Mouse (Mus musculus): ENCODE data around the gene Zfp827. TPM values are rescaled to one million over a fixed set of nuclear protein-coding genes. Genes with fewer than 3 reads are reported as not detected.

The Zfp827 gene
- polyA plus RNA-seq, 1 experiment from 2014 or later, result 5.2 TPM

DNA sequence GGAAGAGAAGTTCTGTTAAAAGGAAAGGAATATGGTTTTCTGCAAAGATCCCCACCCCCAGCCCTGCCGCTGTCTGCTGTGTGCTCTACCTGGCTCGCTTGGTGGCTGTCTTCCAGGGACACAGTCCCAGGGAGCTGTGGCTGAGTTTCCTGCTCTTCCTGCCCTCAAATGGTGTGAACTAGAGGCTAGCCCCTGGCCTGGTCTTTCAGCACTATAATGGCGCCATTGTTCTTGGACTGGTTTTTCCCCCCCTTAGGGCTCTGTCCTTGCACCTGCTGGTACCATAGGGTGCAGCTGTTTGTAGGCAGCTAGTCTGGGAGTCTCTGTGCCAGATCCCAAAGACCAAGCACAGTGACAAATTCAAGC lies 50.9 kb downstream of the Zfp827 start:
- peaks cover 16% of the 10 kb centered on the region; the same call in 1 of the 2 replicates for H3K4me1 ChIP-seq (ENCODE audit: control insufficient read depth, insufficient read depth, low read length)
- no peak overlapping the region for H3K4me3 ChIP-seq (ENCODE audit: low read length)
- H3K27me3 ChIP-seq (replicated peaks; ENCODE audit: control insufficient read depth, insufficient read depth, low read length), result no peaks in the 10 kb centered on the region
- WGBS, result 58% methylated on average over 3 of the region's 3 CpGs
- ATAC-seq, result peak; percentile 24; the same call in 1 of the 2 replicates
- H3K4me2 ChIP-seq (ENCODE audit: low read depth, low read length), result no peak overlapping the region
- H3K27ac ChIP-seq (ENCODE audit: low read length), result peak overlapping the region; percentile 32
- no peaks in the 10 kb centered on the region; the same call in 1 of the 2 replicates for H3K36me3 ChIP-seq (ENCODE audit: control insufficient read depth, insufficient read depth, low read length)
- no peak overlapping the region for H3K9ac ChIP-seq (ENCODE audit: low read depth, low read length)
- H3K9me3 ChIP-seq (ENCODE audit: control insufficient read depth, low read length), result no peaks in the 10 kb centered on the region

DNA sequence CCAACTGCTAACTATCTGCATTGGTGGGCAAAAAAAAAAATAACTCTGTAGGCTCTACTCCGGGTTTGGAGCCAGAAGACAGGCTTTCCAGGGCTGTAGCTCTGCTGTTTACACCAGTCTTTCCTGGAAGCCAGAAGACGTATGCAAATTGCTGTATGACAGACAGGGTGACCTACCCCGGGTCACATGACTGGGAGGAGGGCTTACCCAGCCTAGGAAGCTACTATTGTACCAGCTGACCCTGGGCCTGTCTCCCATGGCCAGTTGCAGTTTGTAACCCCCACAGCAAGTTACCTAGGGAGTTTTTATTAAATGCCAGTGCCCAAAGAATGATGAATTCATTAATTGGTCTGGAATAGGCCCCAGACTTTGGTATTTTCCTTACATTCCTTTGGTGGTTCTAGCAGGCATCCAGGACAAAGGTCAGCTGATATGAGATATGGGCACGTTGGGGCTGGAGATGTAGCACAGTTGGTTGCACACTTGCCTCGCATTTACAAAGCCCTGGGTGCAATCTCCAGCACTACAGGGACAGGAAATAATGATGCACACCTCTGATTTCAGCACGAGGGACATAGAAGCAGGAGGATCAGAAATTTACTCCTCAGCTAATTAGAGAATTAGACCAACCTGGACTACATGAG lies 52.0 kb downstream of the Zfp827 start:
- no peaks in the 10 kb centered on the region for H3K27me3 ChIP-seq (replicated peaks; ENCODE audit: control insufficient read depth, insufficient read depth, low read length)
- H3K27ac ChIP-seq (ENCODE audit: low read length), result peak overlapping the region; percentile 57; the same call in 1 of the 2 replicates
- H3K9ac ChIP-seq (ENCODE audit: low read depth, low read length), result no peak overlapping the region
- H3K9me3 ChIP-seq (ENCODE audit: control insufficient read depth, low read length), result no peaks in the 10 kb centered on the region
- 45% methylated on average over 6 of the region's 6 CpGs for WGBS
- no peak overlapping the region for H3K4me3 ChIP-seq (ENCODE audit: low read length)
- no peak overlapping the region for H3K4me2 ChIP-seq (ENCODE audit: low read depth, low read length)
- ATAC-seq, result peak; percentile 92
- H3K36me3 ChIP-seq (ENCODE audit: control insufficient read depth, insufficient read depth, low read length), result no peaks in the 10 kb centered on the region
- peaks cover 16% of the 10 kb centered on the region; the same call in 1 of the 2 replicates for H3K4me1 ChIP-seq (ENCODE audit: control insufficient read depth, insufficient read depth, low read length)

DNA sequence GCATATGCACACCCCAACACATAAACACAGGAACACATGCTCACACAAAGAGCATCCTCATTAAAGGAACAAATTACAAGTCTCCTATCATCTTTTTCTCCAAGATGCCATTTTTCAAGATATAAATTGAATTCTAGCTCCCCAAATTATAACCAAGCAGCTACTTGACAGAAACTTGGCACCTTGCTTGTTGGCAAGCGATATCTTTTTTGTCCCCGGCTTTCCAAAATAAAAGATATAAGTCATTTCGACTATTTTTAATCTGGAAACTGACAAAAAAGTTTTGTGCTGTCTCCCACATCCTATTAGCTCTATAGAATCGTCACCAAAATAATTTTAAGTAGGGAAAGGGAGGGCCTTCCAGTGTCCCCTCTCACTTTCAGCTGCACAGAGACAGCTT lies 53.1 kb downstream of the Zfp827 start:
- H3K9me3 ChIP-seq (ENCODE audit: control insufficient read depth, low read length), result no peaks in the 10 kb centered on the region
- 78% methylated on average over 4 of the region's 4 CpGs for WGBS
- no peak overlapping the region for H3K4me2 ChIP-seq (ENCODE audit: low read depth, low read length)
- H3K27ac ChIP-seq (ENCODE audit: low read length), result no peak overlapping the region
- no peaks in the 10 kb centered on the region for H3K27me3 ChIP-seq (replicated peaks; ENCODE audit: control insufficient read depth, insufficient read depth, low read length)
- H3K36me3 ChIP-seq (ENCODE audit: control insufficient read depth, insufficient read depth, low read length), result no peaks in the 10 kb centered on the region; the same call in 1 of the 2 replicates
- H3K4me3 ChIP-seq (ENCODE audit: low read length), result no peak overlapping the region
- H3K9ac ChIP-seq (ENCODE audit: low read depth, low read length), result no peak overlapping the region
- no peak for ATAC-seq
- peaks cover 16% of the 10 kb centered on the region; the same call in 1 of the 2 replicates for H3K4me1 ChIP-seq (ENCODE audit: control insufficient read depth, insufficient read depth, low read length)

DNA sequence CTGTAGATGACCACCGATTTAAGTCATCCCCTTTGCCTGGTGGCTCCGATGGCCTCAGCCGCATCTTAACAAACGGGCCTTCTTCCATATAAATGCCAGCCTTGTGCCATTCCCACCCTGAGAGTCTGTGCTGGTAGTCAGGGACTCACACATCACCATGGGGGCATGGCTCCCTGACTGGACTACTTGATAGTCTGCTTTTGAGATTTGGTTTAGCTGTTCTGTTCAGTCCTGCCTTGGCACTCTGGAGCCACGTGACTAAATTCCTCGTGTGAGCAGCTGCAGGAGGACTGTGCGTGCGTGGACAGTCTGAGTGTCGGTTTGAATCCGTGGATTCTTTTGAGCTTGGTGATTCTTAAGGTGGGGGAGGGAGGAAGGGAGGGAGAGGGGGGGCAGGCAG lies 53.7 kb downstream of the Zfp827 start:
- no peaks in the 10 kb centered on the region for H3K27me3 ChIP-seq (replicated peaks; ENCODE audit: control insufficient read depth, insufficient read depth, low read length)
- no peak overlapping the region for H3K27ac ChIP-seq (ENCODE audit: low read length)
- no peak for ATAC-seq
- no peak overlapping the region for H3K4me3 ChIP-seq (ENCODE audit: low read length)
- H3K4me1 ChIP-seq (ENCODE audit: control insufficient read depth, insufficient read depth, low read length), result peaks cover 16% of the 10 kb centered on the region; the same call in 1 of the 2 replicates
- no peak overlapping the region for H3K4me2 ChIP-seq (ENCODE audit: low read depth, low read length)
- WGBS, result 82% methylated on average over 10 of the region's 10 CpGs
- H3K36me3 ChIP-seq (ENCODE audit: control insufficient read depth, insufficient read depth, low read length), result no peaks in the 10 kb centered on the region; the same call in 1 of the 2 replicates
- no peaks in the 10 kb centered on the region for H3K9me3 ChIP-seq (ENCODE audit: control insufficient read depth, low read length)
- no peak overlapping the region for H3K9ac ChIP-seq (ENCODE audit: low read depth, low read length)

GRCm38 (mm10) chr8:79083461-79084358 lies 55.5 kb downstream of the Zfp827 start:
- Histone ChIP-seq H3K4me2 (ENCODE audit: low read depth, low read length) (no peak overlapping the region), H3K4me1 (ENCODE audit: control insufficient read depth, insufficient read depth, low read length) (peaks cover 16% of the 10 kb centered on the region; the same call in 1 of the 2 replicates), H3K9me3 (ENCODE audit: control insufficient read depth, low read length) (no peaks in the 10 kb centered on the region), H3K36me3 (ENCODE audit: control insufficient read depth, insufficient read depth, low read length) (no peaks in the 10 kb centered on the region; the same call in none of the 2 replicates), H3K27ac (ENCODE audit: low read length) (peak overlapping the region; percentile 30; the same call in 1 of the 2 replicates), H3K9ac (ENCODE audit: low read depth, low read length) (no peak overlapping the region), H3K27me3 (replicated peaks; ENCODE audit: control insufficient read depth, insufficient read depth, low read length) (no peaks in the 10 kb centered on the region), H3K4me3 (ENCODE audit: low read length) (no peak overlapping the region)
- 77% methylated on average over 18 of the region's 18 CpGs for WGBS
- ATAC-seq, result no peak

- Histone ChIP-seq H3K27me3 (replicated peaks; ENCODE audit: control insufficient read depth, insufficient read depth, low read length) (no peaks in the 10 kb centered on the region), H3K27ac (ENCODE audit: low read length) (0 out of 2 replicates have a peak overlapping the region, but pooled peaks have one; percentile 30), H3K9me3 (ENCODE audit: control insufficient read depth, low read length) (no peaks in the 10 kb centered on the region), H3K9ac (ENCODE audit: low read depth, low read length) (no peak overlapping the region), H3K36me3 (ENCODE audit: control insufficient read depth, insufficient read depth, low read length) (no peaks in the 10 kb centered on the region; the same call in none of the 2 replicates), H3K4me2 (ENCODE audit: low read depth, low read length) (no peak overlapping the region), H3K4me3 (ENCODE audit: low read length) (no peak overlapping the region), H3K4me1 (ENCODE audit: control insufficient read depth, insufficient read depth, low read length) (peaks cover 15% of the 10 kb centered on the region; the same call in 1 of the 2 replicates)
- 81% methylated on average over 3 of the region's 3 CpGs for whole genome bisulfite sequencing
- no peak for ATAC-seq
Observed at GRCm38 (mm10) chr8:79084359-79084820, 56.2 kb downstream of the Zfp827 start.

DNA sequence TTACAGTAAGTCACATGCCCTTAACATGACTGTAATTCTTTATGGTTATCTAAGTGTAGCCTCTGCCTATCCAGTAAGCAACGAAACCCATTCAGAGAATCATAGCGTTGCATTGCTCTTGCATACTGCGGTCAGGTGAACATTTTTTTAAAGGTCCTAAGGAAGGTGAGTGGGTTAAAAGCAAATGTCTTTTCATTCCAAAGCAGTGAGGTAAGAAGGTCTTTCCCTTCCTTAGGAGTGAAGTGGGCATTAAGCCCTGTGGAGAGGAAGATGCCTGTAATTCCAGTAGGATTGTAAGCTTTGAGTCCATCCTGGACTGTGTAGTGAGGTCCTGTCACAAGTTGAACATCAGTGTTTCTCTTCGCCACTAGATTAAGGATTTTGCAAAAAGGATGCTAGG lies 66.2 kb downstream of the Zfp827 start:
- Histone ChIP-seq H3K9ac (ENCODE audit: low read depth, low read length) (no peak overlapping the region), H3K27ac (ENCODE audit: low read length) (no peak overlapping the region), H3K36me3 (ENCODE audit: control insufficient read depth, insufficient read depth, low read length) (no peaks in the 10 kb centered on the region), H3K4me2 (ENCODE audit: low read depth, low read length) (no peak overlapping the region), H3K4me1 (ENCODE audit: control insufficient read depth, insufficient read depth, low read length) (no peaks in the 10 kb centered on the region), H3K4me3 (ENCODE audit: low read length) (no peak overlapping the region), H3K9me3 (ENCODE audit: control insufficient read depth, low read length) (no peaks in the 10 kb centered on the region), H3K27me3 (replicated peaks; ENCODE audit: control insufficient read depth, insufficient read depth, low read length) (no peaks in the 10 kb centered on the region)
- WGBS, result 97% methylated on average over 4 of the region's 4 CpGs
- ATAC-seq, result no peak

GRCm38 (mm10) chr8:79095162-79095561 lies 66.9 kb downstream of the Zfp827 start:
- Histone ChIP-seq H3K27ac (ENCODE audit: low read length) (no peak overlapping the region), H3K36me3 (ENCODE audit: control insufficient read depth, insufficient read depth, low read length) (no peaks in the 10 kb centered on the region), H3K27me3 (replicated peaks; ENCODE audit: control insufficient read depth, insufficient read depth, low read length) (no peaks in the 10 kb centered on the region), H3K4me3 (ENCODE audit: low read length) (no peak overlapping the region), H3K9ac (ENCODE audit: low read depth, low read length) (no peak overlapping the region), H3K4me1 (ENCODE audit: control insufficient read depth, insufficient read depth, low read length) (no peaks in the 10 kb centered on the region), H3K4me2 (ENCODE audit: low read depth, low read length) (no peak overlapping the region), H3K9me3 (ENCODE audit: control insufficient read depth, low read length) (no peaks in the 10 kb centered on the region)
- WGBS, result 92% methylated on average over 7 of the region's 7 CpGs
- ATAC-seq, result no peak

GRCm38 (mm10) chr8:79096970-79097369 lies 68.7 kb downstream of the Zfp827 start:
- no peaks in the 10 kb centered on the region for H3K27me3 ChIP-seq (replicated peaks; ENCODE audit: control insufficient read depth, insufficient read depth, low read length)
- no peak overlapping the region for H3K4me3 ChIP-seq (ENCODE audit: low read length)
- 71% methylated on average over 11 of the region's 11 CpGs for WGBS
- H3K4me1 ChIP-seq (ENCODE audit: control insufficient read depth, insufficient read depth, low read length), result no peaks in the 10 kb centered on the region
- no peak for ATAC-seq
- no peaks in the 10 kb centered on the region for H3K9me3 ChIP-seq (ENCODE audit: control insufficient read depth, low read length)
- no peak overlapping the region for H3K9ac ChIP-seq (ENCODE audit: low read depth, low read length)
- no peak overlapping the region for H3K4me2 ChIP-seq (ENCODE audit: low read depth, low read length)
- no peaks in the 10 kb centered on the region for H3K36me3 ChIP-seq (ENCODE audit: control insufficient read depth, insufficient read depth, low read length)
- no peak overlapping the region for H3K27ac ChIP-seq (ENCODE audit: low read length)
